Mouse (Mus musculus) intestine, embryonic 16.5 days (tissue): ENCODE measurements around the gene Kras. TPM values are rescaled to one million over a fixed set of nuclear protein-coding genes. Genes with fewer than 3 reads are reported as not detected.

ENCODE experiments used
- ATAC-seq: fragments of 200-750 bp; cut with Nextera tagmentation; 2 replicates; pipeline ENCODE4 v1.8.0; 2017; ENCODE audit warnings: moderate TSS enrichment, moderate library complexity
- H3K27ac ChIP-seq: fragments of 300-500 bp; sonication (generic); 2 replicates; pipeline ENCODE4 v1.5.1; 2014; ENCODE audit warnings: mild to moderate bottlenecking, low read length
- H3K27me3 ChIP-seq: fragments of 300-500 bp; sonication (generic); replicated peaks from 2 replicates; pipeline ENCODE4 v1.6.1; 2014; ENCODE audit warnings: low read length, control low read depth, mixed read lengths; ENCODE audit not compliant: control insufficient read depth, insufficient read depth
- H3K36me3 ChIP-seq: fragments of 300-500 bp; sonication (generic); 2 replicates; pipeline ENCODE4 v1.6.1; 2014; ENCODE audit warnings: low read length, control low read depth; ENCODE audit not compliant: control insufficient read depth, insufficient read depth
- H3K4me1 ChIP-seq: fragments of 300-500 bp; sonication (generic); 2 replicates; pipeline ENCODE4 v1.6.1; 2014; ENCODE audit warnings: low read length, control low read depth, mixed read lengths; ENCODE audit not compliant: control insufficient read depth, insufficient read depth
- H3K4me2 ChIP-seq: fragments of 300-500 bp; sonication (generic); 2 replicates; pipeline ENCODE4 v1.6.1; 2014; ENCODE audit warnings: low read depth, low read length, control low read depth
- H3K4me3 ChIP-seq: fragments of 300-500 bp; sonication (generic); 2 replicates; pipeline ENCODE4 v1.5.1; 2014; ENCODE audit warnings: mild to moderate bottlenecking, low read length
- H3K9ac ChIP-seq: fragments of 300-500 bp; sonication (generic); 2 replicates; pipeline ENCODE4 v1.6.1; 2014; ENCODE audit warnings: low read depth, low read length
- H3K9me3 ChIP-seq: fragments of 300-500 bp; sonication (generic); 2 replicates; pipeline ENCODE4 v1.6.1; 2016; ENCODE audit warnings: low read length, control low read depth; ENCODE audit not compliant: control insufficient read depth
- WGBS: fragments of 180-500 bp; shearing (Covaris S2); extraction: QIAGEN DNeasy Blood & Tissue Kit; methylation state at CpG from one replicate; pipeline ENCODE4 v1.1.7; 2014; 5-methylcytosine and 5-hydroxymethylcytosine counted together
- polyA plus RNA-seq: library from polyadenylated mRNA; unstranded; fragments of >200 nt; fragmentation: Nextera tagmentation; extraction: Ambion mirVana; gene quantifications from 2 replicates; pipeline ENCODE4 v1.2.1, GENCODE M21; 2015

Gene Kras
- polyA plus RNA-seq, 1 experiment from 2014 or later, result 56.6 TPM

DNA sequence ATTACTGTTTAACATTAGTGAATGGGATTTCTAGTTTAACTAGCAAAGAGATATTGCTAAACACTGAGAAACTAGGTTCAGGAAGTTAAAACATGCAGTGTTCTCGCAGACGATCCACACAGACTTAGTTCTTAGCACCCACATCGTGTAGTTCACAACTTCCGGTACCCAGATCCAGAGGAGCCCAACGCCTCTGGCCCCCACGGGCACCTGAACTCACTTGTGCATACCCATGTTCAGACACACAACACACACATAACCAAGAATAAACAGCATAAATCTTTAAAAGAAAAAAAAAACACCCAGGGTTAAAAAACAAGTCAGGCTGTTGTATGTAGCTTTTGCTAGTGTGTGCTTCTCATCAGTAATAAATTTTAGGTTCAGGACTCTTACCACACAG, 45.6 kb downstream of the Kras start:
- no peak for ATAC-seq
- Histone ChIP-seq H3K27ac (no peak overlapping the region), H3K9ac (no peak overlapping the region), H3K4me3 (no peak overlapping the region), H3K27me3 (no peaks in the 10 kb centered on the region), H3K4me2 (no peak overlapping the region), H3K36me3 (no peaks in the 10 kb centered on the region), H3K9me3 (no peaks in the 10 kb centered on the region), H3K4me1 (no peaks in the 10 kb centered on the region)
- WGBS, result 80% methylated on average over 6 of the region's 6 CpGs

DNA sequence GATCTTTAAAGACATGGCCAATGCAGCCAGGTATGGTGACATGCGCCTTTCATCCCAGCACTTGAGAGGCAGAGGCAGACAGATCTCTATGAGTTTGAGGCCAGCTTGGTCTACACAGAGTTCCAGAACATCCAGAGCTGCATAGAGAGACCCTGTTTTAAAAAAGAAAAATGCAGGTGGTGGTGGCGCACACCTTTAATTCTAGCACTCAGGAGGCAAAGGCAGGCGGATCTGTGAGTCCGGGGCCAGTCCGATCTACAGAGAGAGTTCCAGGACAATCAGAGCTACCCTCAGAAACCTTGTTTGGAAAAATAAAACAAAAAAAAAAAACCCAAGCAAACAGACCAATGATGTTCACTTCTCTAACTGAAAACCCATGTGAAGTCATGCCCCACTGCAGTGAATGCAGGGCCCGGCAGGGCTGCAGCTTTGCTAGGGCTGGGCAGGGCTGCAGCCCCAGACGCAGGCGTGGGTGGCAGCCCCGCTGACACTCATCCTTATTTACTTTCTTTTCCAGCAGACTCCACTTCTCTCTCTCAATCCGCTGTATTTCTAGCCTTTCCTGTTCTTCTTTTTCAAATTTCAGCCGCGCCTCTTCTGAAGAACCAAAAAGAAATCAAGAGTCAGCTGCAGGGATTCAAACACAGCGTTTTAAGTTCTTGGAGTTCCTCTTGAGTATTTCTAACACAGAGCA, 47.5 kb downstream of the Kras start:
- Histone ChIP-seq H3K27ac (no peak overlapping the region), H3K9me3 (no peaks in the 10 kb centered on the region), H3K4me2 (no peak overlapping the region), H3K9ac (no peak overlapping the region), H3K4me3 (no peak overlapping the region), H3K4me1 (no peaks in the 10 kb centered on the region), H3K36me3 (no peaks in the 10 kb centered on the region), H3K27me3 (no peaks in the 10 kb centered on the region)
- 72% methylated on average over 13 of the region's 13 CpGs for WGBS
- no peak for ATAC-seq

- no peak overlapping the region for H3K4me3 ChIP-seq
- no peaks in the 10 kb centered on the region for H3K4me1 ChIP-seq
- no peak overlapping the region for H3K9ac ChIP-seq
- H3K9me3 ChIP-seq, result no peaks in the 10 kb centered on the region
- H3K27me3 ChIP-seq, result no peaks in the 10 kb centered on the region
- H3K4me2 ChIP-seq, result no peak overlapping the region
- no peak for ATAC-seq
- H3K27ac ChIP-seq, result no peak overlapping the region
- WGBS, result 91% methylated on average over 8 of the region's 8 CpGs
- no peaks in the 10 kb centered on the region for H3K36me3 ChIP-seq
These were observed 51.9 kb downstream of the Kras start for GRCm38 (mm10) chr6:145197949-145198686.

DNA sequence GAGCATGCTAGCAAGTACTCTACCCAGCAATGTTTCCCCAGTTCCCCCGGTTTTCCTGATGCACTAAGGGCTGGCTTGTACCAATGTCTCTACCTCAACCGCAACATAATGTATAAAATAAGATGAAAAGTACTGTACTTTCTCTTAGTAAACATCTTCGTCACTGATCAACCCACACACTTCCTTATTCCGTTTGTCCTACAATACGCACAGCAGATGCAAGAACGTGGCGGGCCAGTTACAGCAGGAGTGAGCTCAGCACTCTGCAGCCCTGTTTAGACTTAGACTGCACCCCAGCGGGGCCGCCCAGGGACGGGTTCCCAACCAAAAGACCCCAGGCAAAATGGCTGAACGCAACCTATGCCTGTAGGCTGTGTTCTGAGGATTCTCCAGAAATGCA, 56.6 kb downstream of the Kras start:
- Histone ChIP-seq H3K27me3 (no peaks in the 10 kb centered on the region), H3K27ac (no peak overlapping the region), H3K4me1 (no peaks in the 10 kb centered on the region), H3K9ac (no peak overlapping the region), H3K4me2 (no peak overlapping the region), H3K4me3 (no peak overlapping the region), H3K9me3 (no peaks in the 10 kb centered on the region), H3K36me3 (no peaks in the 10 kb centered on the region)
- ATAC-seq, result no peak
- 64% methylated on average over 11 of the region's 11 CpGs for WGBS

- Histone ChIP-seq H3K9ac (no peak overlapping the region), H3K27me3 (no peaks in the 10 kb centered on the region), H3K9me3 (no peaks in the 10 kb centered on the region), H3K4me3 (no peak overlapping the region), H3K4me1 (no peaks in the 10 kb centered on the region), H3K27ac (no peak overlapping the region), H3K36me3 (no peaks in the 10 kb centered on the region), H3K4me2 (no peak overlapping the region)
- peak; percentile 58 for ATAC-seq
- 82% methylated on average over 3 of the region's 3 CpGs for WGBS
These were observed 57.0 kb downstream of the Kras start for GRCm38 (mm10) chr6:145193038-145193437.

DNA sequence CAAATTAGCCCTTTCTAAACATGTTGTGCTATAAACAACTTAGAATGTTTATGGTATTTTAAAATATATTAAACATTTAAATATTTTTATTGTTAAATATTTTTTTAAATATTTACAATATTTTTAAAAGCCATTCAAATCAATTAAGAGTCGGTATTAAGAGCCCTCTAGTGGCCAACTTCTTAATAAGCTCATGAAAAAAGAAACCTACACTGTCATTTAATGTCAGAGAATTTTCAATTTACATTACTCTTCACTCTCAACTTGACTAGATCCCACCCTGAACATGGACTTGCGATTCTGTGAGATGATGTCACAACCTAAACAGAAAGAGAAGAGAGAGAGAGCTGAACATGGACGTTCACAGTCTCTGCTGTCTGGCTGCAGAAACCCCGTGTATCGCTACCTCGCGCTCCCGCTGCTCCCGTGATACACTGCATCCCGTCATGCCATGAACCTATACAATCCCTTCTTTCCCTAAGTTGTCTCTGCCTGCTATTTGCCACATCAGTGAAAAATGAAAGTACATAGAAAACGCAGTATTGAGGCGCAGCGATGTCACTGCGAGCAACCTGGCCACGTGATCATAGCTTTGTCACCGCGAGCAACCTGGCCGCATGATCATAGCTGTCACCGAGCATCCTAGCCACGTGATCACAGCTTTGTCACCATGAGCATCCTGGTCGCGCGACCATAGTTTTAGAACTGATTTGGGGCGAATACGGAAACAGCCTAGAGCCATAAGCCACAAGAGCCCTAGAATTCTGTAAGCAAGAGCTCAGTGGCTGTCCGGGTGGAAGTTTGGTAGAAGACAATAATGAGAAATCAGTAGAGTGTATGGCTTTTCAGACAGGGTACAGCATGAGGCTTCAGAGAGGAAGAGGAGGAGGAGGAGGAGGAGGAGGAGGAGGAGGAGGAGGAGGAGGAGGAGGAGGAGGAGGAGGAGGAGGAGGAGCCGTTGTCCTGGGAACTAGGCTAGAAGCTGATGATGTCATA, 62.6 kb downstream of the Kras start:
- Histone ChIP-seq H3K4me3 (peak overlapping the region; percentile 42), H3K4me1 (no peaks in the 10 kb centered on the region), H3K4me2 (peak overlapping the region; percentile 53), H3K9ac (peak overlapping the region; percentile 49), H3K9me3 (no peaks in the 10 kb centered on the region), H3K27me3 (no peaks in the 10 kb centered on the region), H3K36me3 (no peaks in the 10 kb centered on the region), H3K27ac (no peak overlapping the region)
- 56% methylated on average over 27 of the region's 27 CpGs for WGBS
- peak; percentile 36; the same call in 1 of the 2 replicates for ATAC-seq

DNA sequence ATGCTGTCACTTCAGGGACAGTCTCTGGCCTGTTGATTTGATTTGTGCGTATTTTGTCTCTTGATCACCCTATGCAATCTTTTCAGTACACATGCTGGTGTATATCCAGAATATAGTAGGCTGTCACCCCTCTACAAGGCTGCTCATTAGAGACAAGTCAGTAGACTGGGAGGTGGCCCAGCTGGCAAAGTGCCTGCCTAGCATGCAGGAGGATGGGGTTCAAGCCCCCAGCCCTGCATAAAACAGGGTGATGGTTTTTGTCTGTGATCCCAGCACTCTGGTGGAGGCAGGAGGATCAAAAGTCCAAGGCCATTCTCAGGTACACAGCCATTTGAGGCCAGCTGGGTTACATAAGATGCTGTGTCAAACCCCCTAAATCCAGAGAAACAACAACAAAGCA, 63.9 kb downstream of the Kras start:
- Histone ChIP-seq H3K9ac (no peak overlapping the region), H3K27me3 (no peaks in the 10 kb centered on the region), H3K4me2 (no peak overlapping the region), H3K27ac (no peak overlapping the region), H3K4me1 (no peaks in the 10 kb centered on the region), H3K9me3 (no peaks in the 10 kb centered on the region), H3K4me3 (no peak overlapping the region), H3K36me3 (no peaks in the 10 kb centered on the region)
- WGBS, result 94% methylated on average over 1 of the region's 1 CpGs
- ATAC-seq, result no peak

- no peak overlapping the region for H3K27ac ChIP-seq
- H3K27me3 ChIP-seq, result no peaks in the 10 kb centered on the region
- H3K36me3 ChIP-seq, result no peaks in the 10 kb centered on the region
- no peak overlapping the region for H3K4me3 ChIP-seq
- H3K4me1 ChIP-seq, result 0 out of 2 replicates have a peak, but pooled peaks cover 2% of the 10 kb centered on the region
- no peaks in the 10 kb centered on the region for H3K9me3 ChIP-seq
- no peak overlapping the region for H3K4me2 ChIP-seq
- no peak overlapping the region for H3K9ac ChIP-seq
- no peak for ATAC-seq
- 63% methylated on average over 8 of the region's 8 CpGs for WGBS
These were observed 68.0 kb downstream of the Kras start for GRCm38 (mm10) chr6:145182044-145182443.

DNA sequence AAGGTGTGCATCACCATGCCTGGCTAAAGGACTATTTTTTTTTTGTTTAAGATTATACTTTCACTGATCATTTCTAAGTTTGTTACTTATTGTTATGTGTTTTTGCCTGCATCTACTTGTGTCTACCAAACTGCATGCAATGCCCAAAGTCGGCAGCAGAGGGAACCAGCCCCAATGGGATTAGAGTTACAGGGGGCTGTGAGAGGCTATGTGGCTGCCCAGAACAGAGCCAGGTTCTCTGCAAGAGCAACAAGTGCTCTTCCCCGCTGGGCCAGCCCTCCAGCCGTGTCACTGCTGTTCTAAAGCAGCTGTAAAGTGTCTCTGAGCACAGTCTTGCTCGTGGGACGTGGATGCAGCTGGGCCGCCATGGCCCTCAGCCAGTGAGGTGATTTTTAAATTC, 70.4 kb downstream of the Kras start:
- no peak for ATAC-seq
- 44% methylated on average over 6 of the region's 6 CpGs for WGBS

More for the DNA sequence above, 70.4 kb downstream of the Kras start:
- no peaks in the 10 kb centered on the region for H3K36me3 ChIP-seq
- no peak overlapping the region for H3K27ac ChIP-seq
- H3K4me1 ChIP-seq, result peaks cover 7% of the 10 kb centered on the region
- no peak overlapping the region for H3K4me3 ChIP-seq
- H3K9ac ChIP-seq, result no peak overlapping the region
- no peaks in the 10 kb centered on the region for H3K9me3 ChIP-seq
- no peak overlapping the region for H3K4me2 ChIP-seq
- H3K27me3 ChIP-seq, result no peaks in the 10 kb centered on the region
